Mouse (Mus musculus) intestine, postnatal 0 days (tissue): ENCODE results near the gene Chd9. TPM values are rescaled to one million over a fixed set of nuclear protein-coding genes. Genes with fewer than 3 reads are reported as not detected.

Source experiments
- ATAC-seq: fragments of 200-750 bp; cut with Nextera tagmentation; 2 replicates; pipeline ENCODE4 v1.8.0; 2017; ENCODE audit warnings: mild to moderate bottlenecking, moderate TSS enrichment, moderate library complexity
- H3K27ac ChIP-seq: fragments of 300-500 bp; sonication (generic); 2 replicates; pipeline ENCODE4 v1.5.1; 2014; ENCODE audit warnings: mild to moderate bottlenecking, low read depth, low read length, moderate library complexity
- H3K27me3 ChIP-seq: fragments of 300-500 bp; sonication (generic); replicated peaks from 2 replicates; pipeline ENCODE4 v1.6.1; 2014; ENCODE audit warnings: low read length, mixed read lengths; ENCODE audit not compliant: control insufficient read depth, insufficient read depth
- H3K36me3 ChIP-seq: fragments of 300-500 bp; sonication (generic); 2 replicates; pipeline ENCODE4 v1.6.1; 2014; ENCODE audit warnings: mild to moderate bottlenecking, moderate library complexity; ENCODE audit not compliant: control insufficient read depth, insufficient read depth
- H3K4me1 ChIP-seq: fragments of 300-500 bp; sonication (generic); replicated peaks from 2 replicates; pipeline ENCODE4 v1.6.1; 2014; ENCODE audit warnings: antibody characterized with exemption, low read length, mixed read lengths; ENCODE audit not compliant: control insufficient read depth, insufficient read depth
- H3K4me2 ChIP-seq: fragments of 300-500 bp; sonication (generic); replicated peaks from 2 replicates; pipeline ENCODE4 v1.6.1; 2014; ENCODE audit warnings: low read depth, mild to moderate bottlenecking, moderate library complexity
- H3K4me3 ChIP-seq: fragments of 300-500 bp; sonication (generic); 2 replicates; pipeline ENCODE4 v1.5.1; 2014; ENCODE audit warnings: low read depth, low read length
- H3K9ac ChIP-seq: fragments of 300-500 bp; sonication (generic); 2 replicates; pipeline ENCODE4 v1.6.1; 2014; ENCODE audit warnings: mild to moderate bottlenecking, low read depth, low read length
- H3K9me3 ChIP-seq: fragments of 300-500 bp; sonication (generic); 2 replicates; pipeline ENCODE4 v1.6.1; 2016; ENCODE audit warnings: mixed run types; ENCODE audit not compliant: control insufficient read depth
- CTCF ChIP-seq: sonication (generic); IDR thresholded peaks from 2 replicates; pipeline ENCODE4 v1.5.1; 2016; ENCODE audit warnings: low read depth, mild to moderate bottlenecking, control low read depth, antibody characterized with exemption, moderate library complexity
- WGBS: fragments of 180-500 bp; shearing (Covaris S2); extraction: QIAGEN DNeasy Blood & Tissue Kit; methylation state at CpG from one replicate; pipeline ENCODE4 v1.1.7; 2014; 5-methylcytosine and 5-hydroxymethylcytosine counted together
- polyA plus RNA-seq: library from polyadenylated mRNA; unstranded; fragments of >200 nt; fragmentation: Nextera tagmentation; extraction: Ambion mirVana; gene quantifications from 2 replicates; pipeline ENCODE4 v1.2.1, GENCODE M21; 2015

Chd9 gene
- polyA plus RNA-seq, 1 experiment from 2014 or later, result 236 TPM

- H3K9me3 ChIP-seq, result no peaks in the 10 kb centered on the region
- WGBS, result 90% methylated on average over 9 of the region's 9 CpGs
- no peak overlapping the region for H3K9ac ChIP-seq
- no peak overlapping the region for H3K4me2 ChIP-seq
- no peak overlapping the region for H3K27ac ChIP-seq
- H3K4me3 ChIP-seq, result no peak overlapping the region
- TF ChIP-seq CTCF, result no peak
- no peaks in the 10 kb centered on the region for H3K4me1 ChIP-seq
- H3K36me3 ChIP-seq, result no peaks in the 10 kb centered on the region
- no peak for ATAC-seq
- H3K27me3 ChIP-seq, result no peaks in the 10 kb centered on the region
These were observed 137.5 kb downstream of the Chd9 start for GRCm38 (mm10) chr8:90965467-90966170.

- no peak overlapping the region for H3K4me2 ChIP-seq
- no peak for TF ChIP-seq CTCF
- H3K27ac ChIP-seq, result no peak overlapping the region; the same call in 1 of the 2 replicates
- no peak overlapping the region for H3K4me3 ChIP-seq
- H3K9me3 ChIP-seq, result no peaks in the 10 kb centered on the region
- no peaks in the 10 kb centered on the region for H3K27me3 ChIP-seq
- no peaks in the 10 kb centered on the region for H3K36me3 ChIP-seq
- 87% methylated on average over 4 of the region's 4 CpGs for WGBS
- no peaks in the 10 kb centered on the region for H3K4me1 ChIP-seq
- H3K9ac ChIP-seq, result no peak overlapping the region
- ATAC-seq, result no peak
These were observed 140.2 kb downstream of the Chd9 start for GRCm38 (mm10) chr8:90968307-90968706.

GRCm38 (mm10) chr8:90976960-90977371, 148.8 kb downstream of the Chd9 start:
- peaks cover 48% of the 10 kb centered on the region for H3K36me3 ChIP-seq
- 64% methylated on average over 8 of the region's 8 CpGs for WGBS
- no peak for ATAC-seq

GRCm38 (mm10) chr8:90978720-90979119, 150.6 kb downstream of the Chd9 start:
- no peak overlapping the region for H3K9ac ChIP-seq
- no peak for ATAC-seq
- H3K4me2 ChIP-seq, result no peak overlapping the region
- H3K4me1 ChIP-seq, result no peaks in the 10 kb centered on the region
- no peak for TF ChIP-seq CTCF
- H3K36me3 ChIP-seq, result peaks cover 60% of the 10 kb centered on the region
- H3K27ac ChIP-seq, result no peak overlapping the region
- H3K4me3 ChIP-seq, result no peak overlapping the region
- 93% methylated on average over 3 of the region's 3 CpGs for WGBS
- H3K9me3 ChIP-seq, result no peaks in the 10 kb centered on the region
- no peaks in the 10 kb centered on the region for H3K27me3 ChIP-seq

More at GRCm38 (mm10) chr8:90976960-90977371, 148.8 kb downstream of the Chd9 start:
- Histone ChIP-seq H3K27me3 (no peaks in the 10 kb centered on the region), H3K27ac (no peak overlapping the region; the same call in 1 of the 2 replicates), H3K9ac (no peak overlapping the region), H3K9me3 (no peaks in the 10 kb centered on the region), H3K4me1 (no peaks in the 10 kb centered on the region), H3K4me3 (no peak overlapping the region), H3K4me2 (no peak overlapping the region)
- TF ChIP-seq CTCF, result no peak

- no peaks in the 10 kb centered on the region for H3K9me3 ChIP-seq
- no peak for ATAC-seq
- H3K27me3 ChIP-seq, result no peaks in the 10 kb centered on the region
- peaks cover 64% of the 10 kb centered on the region for H3K36me3 ChIP-seq
- no peak overlapping the region for H3K9ac ChIP-seq
- no peak overlapping the region for H3K4me2 ChIP-seq
- no peak overlapping the region for H3K27ac ChIP-seq
- WGBS, result 93% methylated on average over 5 of the region's 5 CpGs
- no peaks in the 10 kb centered on the region for H3K4me1 ChIP-seq
- H3K4me3 ChIP-seq, result no peak overlapping the region
- TF ChIP-seq CTCF, result no peak
These were observed 151.1 kb downstream of the Chd9 start for GRCm38 (mm10) chr8:90979295-90979694.

GRCm38 (mm10) chr8:90982087-90982486, 153.9 kb downstream of the Chd9 start:
- peaks cover 65% of the 10 kb centered on the region for H3K36me3 ChIP-seq
- H3K4me3 ChIP-seq, result no peak overlapping the region
- H3K9me3 ChIP-seq, result no peaks in the 10 kb centered on the region
- H3K27ac ChIP-seq, result no peak overlapping the region
- H3K4me1 ChIP-seq, result no peaks in the 10 kb centered on the region
- H3K27me3 ChIP-seq, result no peaks in the 10 kb centered on the region
- ATAC-seq, result no peak
- 78% methylated on average over 3 of the region's 3 CpGs for WGBS
- TF ChIP-seq CTCF, result no peak
- H3K4me2 ChIP-seq, result no peak overlapping the region
- H3K9ac ChIP-seq, result no peak overlapping the region

GRCm38 (mm10) chr8:91019726-91020125, 191.6 kb downstream of the Chd9 start:
- no peaks in the 10 kb centered on the region for H3K4me1 ChIP-seq
- WGBS, result 6% methylated on average over 2 of the region's 2 CpGs
- H3K9ac ChIP-seq, result no peak overlapping the region
- ATAC-seq, result no peak
- no peak overlapping the region for H3K4me3 ChIP-seq
- H3K9me3 ChIP-seq, result no peaks in the 10 kb centered on the region
- H3K36me3 ChIP-seq, result peaks cover 74% of the 10 kb centered on the region
- H3K27ac ChIP-seq, result no peak overlapping the region
- H3K27me3 ChIP-seq, result no peaks in the 10 kb centered on the region
- peak; percentile 91 for TF ChIP-seq CTCF
- H3K4me2 ChIP-seq, result no peak overlapping the region
